Mouse (Mus musculus) liver, adult 2 months (tissue): ENCODE results near the gene Syt2. TPM values are rescaled to one million over a fixed set of nuclear protein-coding genes. Genes with fewer than 3 reads are reported as not detected.

ENCODE experiments used
- DNase-seq: peaks from one replicate; pipeline ENCODE4 v3.0.0-alpha.2; 2011; ENCODE audit warnings: low read depth, low spot score; ENCODE audit errors: extremely low read depth
- H3K27ac ChIP-seq: fragments of 200-500 bp; replicated peaks from 2 replicates; pipeline ENCODE4 v1.5.1; 2012; ENCODE audit warnings: low read depth, mild to moderate bottlenecking, control low read depth, inconsistent platforms, low read length; ENCODE audit not compliant: insufficient read depth
- H3K27me3 ChIP-seq: fragments of 200-500 bp; 2 replicates; pipeline ENCODE4 v1.6.1; 2012; ENCODE audit warnings: mild to moderate bottlenecking, moderate library complexity, low read length, inconsistent platforms; ENCODE audit not compliant: control insufficient read depth, insufficient read depth
- H3K36me3 ChIP-seq: fragments of 200-500 bp; 2 replicates; pipeline ENCODE4 v1.6.1; 2012; ENCODE audit warnings: low read length, inconsistent platforms; ENCODE audit not compliant: control insufficient read depth, insufficient read depth
- H3K4me1 ChIP-seq: fragments of 200-500 bp; 2 replicates; pipeline ENCODE4 v1.6.1; 2011; ENCODE audit warnings: low read length; ENCODE audit not compliant: control insufficient read depth, insufficient read depth
- H3K4me3 ChIP-seq: fragments of 200-500 bp; 2 replicates; pipeline ENCODE4 v1.5.1; 2011; ENCODE audit warnings: low read depth, mild to moderate bottlenecking, control low read depth, low read length, moderate library complexity; ENCODE audit not compliant: insufficient read depth
- H3K79me2 ChIP-seq: fragments of 200-500 bp; 2 replicates; pipeline ENCODE4 v1.6.1; 2012; ENCODE audit warnings: inconsistent platforms, mild to moderate bottlenecking, low read length, moderate library complexity; ENCODE audit not compliant: control insufficient read depth, insufficient read depth
- H3K9ac ChIP-seq: fragments of 200-500 bp; 2 replicates; pipeline ENCODE4 v1.6.1; 2012; ENCODE audit warnings: low read depth, mild to moderate bottlenecking, control low read depth, inconsistent platforms, low read length
- CTCF ChIP-seq: fragments of 200-500 bp; IDR thresholded peaks from 2 replicates; pipeline ENCODE4 v1.5.1; 2011; ENCODE audit warnings: low read depth, low read length, control low read depth
- POLR2A ChIP-seq: fragments of 200-500 bp; IDR thresholded peaks from 2 replicates; pipeline ENCODE4 v1.6.1; 2011; ENCODE audit warnings: low read length, control low read depth; ENCODE audit not compliant: insufficient read depth; ENCODE audit errors: extremely low read depth
- WGBS: fragments of 180-500 bp; shearing (Covaris S2); methylation state at CpG from one replicate; pipeline ENCODE4 v1.1.7; 2018; 5-methylcytosine and 5-hydroxymethylcytosine counted together
- polyA plus RNA-seq: library from polyadenylated mRNA; depleted of rRNA; stranded (reverse); fragments of >200 nt; gene quantifications from 2 replicates; pipeline ENCODE4 v1.2.3, GENCODE M21; 2012
- total RNA-seq: library from RNA; depleted of rRNA; stranded (reverse); fragments of >200 nt; gene quantifications from 2 replicates; pipeline ENCODE4 v1.2.3, GENCODE M21; 2014

Syt2 gene
- total and polyA plus RNA-seq, 2 experiments: not detected

GRCm38 (mm10) chr1:134713421-134713969 lies 67.0 kb downstream of the Syt2 start:
- Histone ChIP-seq H3K36me3 (no peaks in the 10 kb centered on the region), H3K4me3 (no peak overlapping the region), H3K27me3 (peaks cover 10% of the 10 kb centered on the region), H3K4me1 (no peaks in the 10 kb centered on the region), H3K79me2 (no peaks in the 10 kb centered on the region), H3K27ac (no peak overlapping the region), H3K9ac (no peak overlapping the region)
- 18% methylated on average over 11 of the region's 11 CpGs for WGBS
- TF ChIP-seq POLR2A: no peak
- TF ChIP-seq CTCF: no peak
- DNase-seq: peak; percentile 27

- Histone ChIP-seq H3K79me2 (no peaks in the 10 kb centered on the region), H3K9ac (no peak overlapping the region), H3K4me3 (no peak overlapping the region), H3K27me3 (peaks cover 5% of the 10 kb centered on the region), H3K27ac (no peak overlapping the region), H3K4me1 (no peaks in the 10 kb centered on the region), H3K36me3 (no peaks in the 10 kb centered on the region)
- WGBS: 57% methylated on average over 8 of the region's 8 CpGs
- TF ChIP-seq CTCF (no peak), POLR2A (no peak)
- DNase-seq: no peak
Observed at GRCm38 (mm10) chr1:134714166-134714565, 67.7 kb downstream of the Syt2 start.

GRCm38 (mm10) chr1:134715092-134715491 lies 68.6 kb downstream of the Syt2 start:
- DNase-seq: no peak
- H3K79me2 ChIP-seq: no peaks in the 10 kb centered on the region
- H3K4me3 ChIP-seq: no peak overlapping the region
- no peak for TF ChIP-seq CTCF
- no peak for TF ChIP-seq POLR2A
- no peaks in the 10 kb centered on the region for H3K36me3 ChIP-seq
- WGBS: 59% methylated on average over 5 of the region's 5 CpGs
- no peak overlapping the region for H3K27ac ChIP-seq
- no peaks in the 10 kb centered on the region for H3K27me3 ChIP-seq
- H3K4me1 ChIP-seq: no peaks in the 10 kb centered on the region
- H3K9ac ChIP-seq: no peak overlapping the region

- no peaks in the 10 kb centered on the region for H3K79me2 ChIP-seq
- H3K27me3 ChIP-seq: no peaks in the 10 kb centered on the region
- 75% methylated on average over 12 of the region's 12 CpGs for whole genome bisulfite sequencing
- H3K36me3 ChIP-seq: no peaks in the 10 kb centered on the region
- H3K27ac ChIP-seq: no peak overlapping the region
- no peaks in the 10 kb centered on the region for H3K4me1 ChIP-seq
- no peak overlapping the region for H3K4me3 ChIP-seq
- no peak for DNase-seq
- no peak overlapping the region for H3K9ac ChIP-seq
- TF ChIP-seq CTCF (no peak), POLR2A (no peak)
Observed at GRCm38 (mm10) chr1:134719718-134720304, 73.3 kb downstream of the Syt2 start.

GRCm38 (mm10) chr1:134721486-134721885 lies 75.0 kb downstream of the Syt2 start:
- H3K27me3 ChIP-seq: 0 out of 2 replicates have a peak, but pooled peaks cover 2% of the 10 kb centered on the region
- 80% methylated on average over 5 of the region's 5 CpGs for WGBS
- no peaks in the 10 kb centered on the region for H3K36me3 ChIP-seq
- TF ChIP-seq CTCF (no peak), POLR2A (no peak)
- H3K27ac ChIP-seq: no peak overlapping the region
- H3K9ac ChIP-seq: no peak overlapping the region
- DNase-seq: no peak
- H3K4me3 ChIP-seq: no peak overlapping the region
- no peaks in the 10 kb centered on the region for H3K79me2 ChIP-seq
- H3K4me1 ChIP-seq: no peaks in the 10 kb centered on the region

GRCm38 (mm10) chr1:134722891-134723290 lies 76.4 kb downstream of the Syt2 start:
- no peak overlapping the region for H3K9ac ChIP-seq
- TF ChIP-seq CTCF: no peak
- TF ChIP-seq POLR2A: no peak
- H3K79me2 ChIP-seq: no peaks in the 10 kb centered on the region
- H3K4me3 ChIP-seq: no peak overlapping the region
- 91% methylated on average over 7 of the region's 7 CpGs for WGBS
- H3K27ac ChIP-seq: no peak overlapping the region
- DNase-seq: no peak
- H3K36me3 ChIP-seq: no peaks in the 10 kb centered on the region
- no peaks in the 10 kb centered on the region for H3K4me1 ChIP-seq
- 0 out of 2 replicates have a peak, but pooled peaks cover 3% of the 10 kb centered on the region for H3K27me3 ChIP-seq
